Mouse (Mus musculus) E14TG2a.4 (cell line): ENCODE data around the gene Cpne6.

ENCODE experiments used
- CTCF ChIP-seq: conservative IDR thresholded peaks from 2 replicates; pipeline ENCODE4 v1.5.1; 2014; ENCODE audit warnings: low read length
- POU5F1 ChIP-seq: IDR thresholded peaks from 2 replicates; pipeline ENCODE4 v1.6.1; 2014; ENCODE audit warnings: low read length, borderline replicate concordance

- TF ChIP-seq CTCF: no peak
- TF ChIP-seq POU5F1: no peak
Measured at GRCm38 (mm10) chr14:55542268-55542667, 32.0 kb downstream of the Cpne6 start.
